Mouse (Mus musculus): ENCODE results near the gene Pom121l2. TPM values are rescaled to one million over a fixed set of nuclear protein-coding genes. Genes with fewer than 3 reads are reported as not detected.
"Not testable (repeated sequence)": the region's sequence is repeated elsewhere in the genome, so short reads cannot be mapped to it uniquely, and the experiment has no call there.

Gene Pom121l2
- polyA plus RNA-seq, 1 experiment from 2014 or later: not detected

GRCm38 (mm10) chr13:22033741-22034442 lies 52.9 kb downstream of the Pom121l2 start:
- WGBS: 63% methylated on average over 5 of the region's 5 CpGs
- DNase-seq (ENCODE audit: low spot score): no peak
- H3K27me3 ChIP-seq (ENCODE audit: low read depth, poor library complexity, severe bottlenecking): no peaks in the 10 kb centered on the region

GRCm38 (mm10) chr13:22034443-22035266 lies 53.7 kb downstream of the Pom121l2 start:
- Histone ChIP-seq H3K4me3 (peak overlapping the region; percentile 58), H3K27me3 (ENCODE audit: low read depth, poor library complexity, severe bottlenecking) (no peaks in the 10 kb centered on the region), H3K4me1 (peaks cover 32% of the 10 kb centered on the region), H3K9me3 (replicated peaks) (no peaks in the 10 kb centered on the region), H3K27ac (replicated peaks) (peak overlapping the region; percentile 93), H3K36me3 (no peaks in the 10 kb centered on the region)
- DNase-seq (ENCODE audit: low spot score): peak; percentile 57
- under 1% methylated on average over 14 of the region's 14 CpGs for WGBS

More at GRCm38 (mm10) chr13:22033741-22034442, 52.9 kb downstream of the Pom121l2 start:
- Histone ChIP-seq H3K36me3 (no peaks in the 10 kb centered on the region), H3K4me3 (peak overlapping the region; percentile 58), H3K4me1 (peaks cover 35% of the 10 kb centered on the region), H3K27ac (replicated peaks) (peak overlapping the region; percentile 93), H3K9me3 (replicated peaks) (no peaks in the 10 kb centered on the region)

DNA sequence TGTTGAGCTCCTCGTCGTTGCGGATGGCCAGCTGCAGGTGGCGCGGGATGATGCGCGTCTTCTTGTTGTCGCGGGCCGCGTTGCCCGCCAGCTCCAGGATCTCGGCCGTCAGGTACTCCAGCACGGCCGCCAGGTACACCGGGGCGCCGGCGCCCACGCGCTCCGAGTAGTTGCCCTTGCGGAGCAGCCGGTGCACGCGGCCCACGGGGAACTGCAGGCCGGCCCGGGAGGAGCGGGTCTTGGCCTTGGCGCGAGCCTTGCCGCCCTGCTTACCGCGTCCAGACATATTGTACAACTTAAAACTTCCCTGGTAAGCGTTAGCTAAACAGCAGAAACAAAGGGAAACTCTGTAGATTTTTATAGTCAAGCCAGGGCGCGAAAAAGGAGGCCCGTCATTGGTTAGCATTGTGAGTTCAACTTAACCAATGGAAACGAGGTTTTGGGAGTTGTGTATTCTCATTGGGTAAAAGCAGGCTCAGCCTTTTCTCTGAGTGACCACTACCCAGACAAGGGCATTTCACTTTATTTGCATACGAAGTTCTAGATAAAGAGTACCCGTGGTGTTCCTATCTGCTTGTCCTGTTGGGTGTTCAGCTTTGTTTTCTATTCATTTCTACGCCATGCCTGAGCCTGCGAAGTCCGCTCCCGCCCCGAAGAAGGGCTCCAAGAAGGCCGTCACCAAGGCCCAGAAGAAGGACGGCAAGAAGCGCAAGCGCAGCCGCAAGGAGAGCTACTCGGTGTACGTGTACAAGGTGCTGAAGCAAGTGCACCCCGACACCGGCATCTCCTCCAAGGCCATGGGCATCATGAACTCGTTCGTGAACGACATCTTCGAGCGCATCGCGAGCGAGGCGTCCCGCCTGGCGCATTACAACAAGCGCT lies 54.5 kb downstream of the Pom121l2 start, which contains the start of the genes Hist1h2ah and Hist1h2bk:
TSS of gene Hist1h2ah (minus strand) at position 302 of the 882 bp plus-strand sequence.
TSS of gene Hist1h2bk (plus strand) at position 604 of the 882 bp plus-strand sequence.
- DNase-seq (ENCODE audit: low spot score): peak; percentile 87
- Histone ChIP-seq H3K27ac (replicated peaks) (peak within 1 kb of the TSS; percentile 95), H3K4me3 (peak within 1 kb of the TSS; percentile 58), H3K4me1 (peaks cover 39% of the 10 kb centered on the region)
- H3K9me3 ChIP-seq (replicated peaks); H3K36me3 ChIP-seq; H3K27me3 ChIP-seq (ENCODE audit: low read depth, poor library complexity, severe bottlenecking): not testable (repeated sequence)
- 1% methylated on average over 28 of the region's 69 CpGs for WGBS

DNA sequence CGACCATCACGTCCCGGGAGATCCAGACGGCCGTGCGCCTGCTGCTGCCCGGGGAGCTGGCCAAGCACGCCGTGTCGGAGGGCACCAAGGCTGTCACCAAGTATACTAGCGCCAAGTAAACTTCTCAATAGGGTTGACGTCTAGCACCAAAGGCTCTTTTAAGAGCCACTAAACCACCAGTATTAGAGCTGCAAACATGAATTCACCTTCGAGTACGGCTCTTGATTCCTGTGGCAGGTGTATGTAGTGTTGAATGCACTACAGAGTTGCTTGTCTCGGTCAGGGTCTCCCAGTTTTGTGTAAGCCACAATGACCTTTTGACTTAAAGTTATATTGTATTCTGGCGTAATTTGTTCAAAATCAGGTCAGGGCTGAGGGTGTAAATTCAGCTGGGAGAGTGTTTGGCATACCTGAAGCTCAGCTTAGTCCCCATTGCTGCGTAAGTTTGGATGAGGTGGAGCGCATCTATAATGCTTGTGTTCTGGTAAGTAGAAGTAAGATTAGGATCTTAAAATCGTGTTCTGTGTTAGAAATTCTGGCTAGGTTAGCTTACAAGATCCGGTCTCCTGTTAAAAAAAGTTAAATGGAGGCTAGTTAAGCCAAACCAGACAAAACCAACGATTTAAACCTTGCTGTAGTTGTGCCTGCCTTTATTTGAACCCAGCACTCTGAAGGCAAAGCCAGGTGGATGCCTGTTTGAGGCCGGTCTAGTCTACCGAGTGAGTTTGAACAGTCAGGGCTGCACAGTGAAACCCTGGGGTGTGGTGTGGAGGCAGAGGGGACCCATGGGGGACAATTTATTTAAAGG lies 55.4 kb downstream of the Pom121l2 start:
- DNase-seq (ENCODE audit: low spot score): peak; percentile 56
- no peaks in the 10 kb centered on the region for H3K9me3 ChIP-seq (replicated peaks)
- H3K27me3 ChIP-seq (ENCODE audit: low read depth, poor library complexity, severe bottlenecking): no peaks in the 10 kb centered on the region
- H3K27ac ChIP-seq (replicated peaks): peak overlapping the region; percentile 95
- H3K4me3 ChIP-seq: peak overlapping the region; percentile 54
- 3% methylated on average over 23 of the region's 23 CpGs for WGBS
- H3K4me1 ChIP-seq: peaks cover 43% of the 10 kb centered on the region
- no peaks in the 10 kb centered on the region for H3K36me3 ChIP-seq

GRCm38 (mm10) chr13:22036986-22037385 lies 56.0 kb downstream of the Pom121l2 start:
- Histone ChIP-seq H3K27ac (replicated peaks) (peak overlapping the region; percentile 95), H3K4me1 (peaks cover 49% of the 10 kb centered on the region), H3K9me3 (replicated peaks) (no peaks in the 10 kb centered on the region), H3K27me3 (ENCODE audit: low read depth, poor library complexity, severe bottlenecking) (no peaks in the 10 kb centered on the region), H3K4me3 (peak overlapping the region; percentile 54), H3K36me3 (no peaks in the 10 kb centered on the region)
- DNase-seq (ENCODE audit: low spot score): no peak
- 62% methylated on average over 3 of the region's 3 CpGs for WGBS

- Histone ChIP-seq H3K4me1 (peaks cover 53% of the 10 kb centered on the region), H3K36me3 (no peaks in the 10 kb centered on the region), H3K9me3 (replicated peaks) (no peaks in the 10 kb centered on the region), H3K27ac (replicated peaks) (peak overlapping the region; percentile 95), H3K27me3 (ENCODE audit: low read depth, poor library complexity, severe bottlenecking) (no peaks in the 10 kb centered on the region), H3K4me3 (peak overlapping the region; percentile 20)
- 83% methylated on average over 2 of the region's 2 CpGs for WGBS
- no peak for DNase-seq (ENCODE audit: low spot score)
Measured at GRCm38 (mm10) chr13:22037415-22037814, 56.4 kb downstream of the Pom121l2 start.

Small RNA genes lying within 50 kb of the gene (microRNA-seq; reads per million reads assigned to microRNA genes)
- not detected for gene Gm44390

Other genes with a start within 250 kb of the Pom121l2 start
- gene Hist1h4j, start 246.1 kb upstream of the Pom121l2 start, polyA plus RNA-seq (2016; fragmentation: Nextera tagmentation; extraction: Ambion mirVana): 1.0 and 1.2 TPM in 2 replicates
- gene Hist1h4k, start 230.7 kb upstream of the Pom121l2 start, polyA plus RNA-seq (2016; fragmentation: Nextera tagmentation; extraction: Ambion mirVana): 1.7 and 6.4 TPM in 2 replicates
- gene Hist1h2ak, start 227.4 kb upstream of the Pom121l2 start, polyA plus RNA-seq (2016; fragmentation: Nextera tagmentation; extraction: Ambion mirVana): 16.8 and 19.9 TPM in 2 replicates
- gene Hist1h2bn, start 227.1 kb upstream of the Pom121l2 start, polyA plus RNA-seq (2016; fragmentation: Nextera tagmentation; extraction: Ambion mirVana): 0.55 and 2.6 TPM in 2 replicates
- gene Hist1h1b, start 200.6 kb upstream of the Pom121l2 start, polyA plus RNA-seq (2016; fragmentation: Nextera tagmentation; extraction: Ambion mirVana): 31.5 and 37.7 TPM in 2 replicates
- 114 and 126 TPM in 2 replicates for gene Hist1h3i, start 197.8 kb upstream of the Pom121l2 start, polyA plus RNA-seq (2016; fragmentation: Nextera tagmentation; extraction: Ambion mirVana)
- gene Hist1h2an, start 194.0 kb upstream of the Pom121l2 start, polyA plus RNA-seq (2016; fragmentation: Nextera tagmentation; extraction: Ambion mirVana): 11.7 and 15.4 TPM in 2 replicates
- 3.9 and 4.2 TPM in 2 replicates for gene Hist1h2bp, start 193.7 kb upstream of the Pom121l2 start, polyA plus RNA-seq (2016; fragmentation: Nextera tagmentation; extraction: Ambion mirVana)
- 15.4 and 17.4 TPM in 2 replicates for gene Hist1h2bq, start 171.0 kb upstream of the Pom121l2 start, polyA plus RNA-seq (2016; fragmentation: Nextera tagmentation; extraction: Ambion mirVana)
- 1.6 TPM in 1 of 2 replicates, not detected in the other for gene Hist1h2ao, start 170.7 kb upstream of the Pom121l2 start, polyA plus RNA-seq (2016; fragmentation: Nextera tagmentation; extraction: Ambion mirVana)
- gene Hist1h4m, start 169.4 kb upstream of the Pom121l2 start, polyA plus RNA-seq (2016; fragmentation: Nextera tagmentation; extraction: Ambion mirVana): not detected in 2 replicates
- gene Hist1h4n, start 149.0 kb upstream of the Pom121l2 start, polyA plus RNA-seq (2016; fragmentation: Nextera tagmentation; extraction: Ambion mirVana): 7.7 and 10.8 TPM in 2 replicates
- gene Hist1h2ap, start 147.7 kb upstream of the Pom121l2 start, polyA plus RNA-seq (2016; fragmentation: Nextera tagmentation; extraction: Ambion mirVana): 5,863 and 6,710 TPM in 2 replicates
- gene Hist1h2br, start 147.5 kb upstream of the Pom121l2 start, polyA plus RNA-seq (2016; fragmentation: Nextera tagmentation; extraction: Ambion mirVana): 15.6 and 19.0 TPM in 2 replicates
- 23.8 and 24.8 TPM in 2 replicates for gene Zfp184, start 36.1 kb upstream of the Pom121l2 start, polyA plus RNA-seq (2016; fragmentation: Nextera tagmentation; extraction: Ambion mirVana)
- not detected in 2 replicates for gene Prss16, start 28.5 kb downstream of the Pom121l2 start, polyA plus RNA-seq (2016; fragmentation: Nextera tagmentation; extraction: Ambion mirVana)
- 10.6 and 11.4 TPM in 2 replicates for gene Hist1h2ah, start 54.4 kb downstream of the Pom121l2 start, polyA plus RNA-seq (2016; fragmentation: Nextera tagmentation; extraction: Ambion mirVana)
- 9.4 and 9.7 TPM in 2 replicates for gene Hist1h2bk, start 54.7 kb downstream of the Pom121l2 start, polyA plus RNA-seq (2016; fragmentation: Nextera tagmentation; extraction: Ambion mirVana)
- gene Hist1h4i, start 60.2 kb downstream of the Pom121l2 start, polyA plus RNA-seq (2016; fragmentation: Nextera tagmentation; extraction: Ambion mirVana): 51.3 and 52.5 TPM in 2 replicates
- gene Hist1h2ag, start 61.8 kb downstream of the Pom121l2 start, polyA plus RNA-seq (2016; fragmentation: Nextera tagmentation; extraction: Ambion mirVana): 64.8 and 64.9 TPM in 2 replicates
- 14.7 and 16.2 TPM in 2 replicates for gene Hist1h2bj, start 62.0 kb downstream of the Pom121l2 start, polyA plus RNA-seq (2016; fragmentation: Nextera tagmentation; extraction: Ambion mirVana)
- not detected in 2 replicates for gene Vmn1r188, start 103.2 kb downstream of the Pom121l2 start, polyA plus RNA-seq (2016; fragmentation: Nextera tagmentation; extraction: Ambion mirVana)
- not detected in 2 replicates for gene Vmn1r189, start 124.6 kb downstream of the Pom121l2 start, polyA plus RNA-seq (2016; fragmentation: Nextera tagmentation; extraction: Ambion mirVana)
- gene Vmn1r191, start 202.8 kb downstream of the Pom121l2 start, polyA plus RNA-seq (2016; fragmentation: Nextera tagmentation; extraction: Ambion mirVana): not detected in 2 replicates
- not detected in 2 replicates for gene Vmn1r192, start 209.9 kb downstream of the Pom121l2 start, polyA plus RNA-seq (2016; fragmentation: Nextera tagmentation; extraction: Ambion mirVana)
- gene Vmn1r193, start 242.0 kb downstream of the Pom121l2 start, polyA plus RNA-seq (2016; fragmentation: Nextera tagmentation; extraction: Ambion mirVana): not detected in 2 replicates